Mouse (Mus musculus) lung, postnatal 14 days (tissue): ENCODE results near the gene Ttc7b.

Experiments
- DNase-seq: peaks from one replicate; pipeline ENCODE4 v3.0.0; 2021

The Ttc7b gene

DNA sequence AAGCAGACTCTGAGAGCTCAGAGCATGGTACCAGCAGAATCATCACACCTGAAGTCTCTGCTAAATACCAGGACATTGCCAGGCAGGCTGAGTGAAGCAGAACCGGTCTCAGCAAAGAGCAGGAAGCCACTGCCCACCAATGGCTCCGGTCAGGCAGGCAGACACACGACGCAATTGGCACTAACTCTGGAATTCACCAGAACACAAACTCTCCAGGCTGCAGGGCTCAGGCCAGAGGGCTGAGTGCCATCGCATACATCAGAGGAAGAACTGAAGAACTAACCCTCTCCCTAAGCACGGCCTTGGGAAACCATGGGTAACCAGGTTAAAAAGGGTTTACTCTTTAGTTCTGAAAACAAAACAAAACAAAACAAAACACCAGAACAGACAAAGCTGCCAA lies 73.5 kb downstream of the Ttc7b start:
- no peak for DNase-seq

DNA sequence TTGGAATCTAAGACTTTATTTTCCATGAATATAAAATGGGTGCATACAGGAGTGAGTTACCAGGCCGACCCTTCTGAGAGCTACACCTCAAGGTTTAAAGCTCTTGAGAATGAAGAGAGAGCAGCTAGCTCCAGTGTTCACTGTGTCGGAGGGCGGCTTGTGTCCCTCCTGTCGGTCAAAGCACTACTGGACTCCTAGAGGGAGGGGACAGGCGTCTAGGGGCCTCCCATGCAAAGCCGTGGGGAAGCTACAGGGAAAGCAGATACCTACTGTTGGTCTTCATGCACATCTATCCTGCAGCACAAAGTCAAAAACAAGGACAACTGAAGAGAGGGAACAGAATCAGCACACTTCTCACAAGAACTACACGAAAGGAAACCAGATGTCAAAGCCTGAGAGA lies 74.9 kb downstream of the Ttc7b start:
- DNase-seq: no peak

DNA sequence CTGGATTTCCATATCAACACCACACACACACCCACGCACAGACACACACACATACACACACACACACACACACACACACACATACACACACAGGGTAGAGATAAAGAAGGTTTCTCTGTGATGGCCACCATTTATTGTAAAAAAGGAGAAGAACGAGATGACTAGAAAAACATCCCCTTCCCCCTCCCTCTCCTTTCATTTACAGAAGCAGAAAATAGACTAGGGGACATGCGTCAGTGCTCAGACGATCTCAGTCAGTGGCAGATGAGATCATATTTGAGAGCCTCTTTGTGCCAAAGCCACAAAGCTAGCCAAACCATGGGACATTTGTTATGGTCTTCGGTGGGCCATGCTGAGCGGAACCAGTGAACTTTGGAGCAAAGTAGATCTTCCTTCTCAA lies 75.4 kb downstream of the Ttc7b start:
- DNase-seq: no peak

DNA sequence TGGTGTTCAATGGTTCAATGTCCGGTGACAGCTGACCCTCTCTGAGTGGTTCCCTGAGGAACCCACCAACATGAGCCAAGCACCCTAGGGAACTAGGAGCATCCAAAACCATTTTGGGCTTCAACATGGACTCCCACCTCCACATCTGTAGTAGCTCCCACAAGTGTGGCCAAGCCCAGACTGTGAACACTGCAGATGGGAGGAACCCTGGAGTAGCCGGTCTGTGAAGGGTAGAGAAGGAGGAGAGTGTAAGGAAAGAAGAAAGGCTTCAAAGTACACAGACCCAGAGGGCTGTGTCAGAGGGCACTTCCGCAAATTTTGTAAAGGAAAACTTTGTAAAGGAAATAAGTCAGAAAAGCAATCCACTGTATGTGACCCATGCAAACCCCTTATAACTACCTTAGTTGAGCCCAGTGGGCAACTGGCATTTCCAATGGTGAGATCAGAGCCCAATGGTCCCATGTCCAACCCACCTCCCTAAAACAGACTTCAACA lies 75.9 kb downstream of the Ttc7b start:
- DNase-seq: no peak

DNA sequence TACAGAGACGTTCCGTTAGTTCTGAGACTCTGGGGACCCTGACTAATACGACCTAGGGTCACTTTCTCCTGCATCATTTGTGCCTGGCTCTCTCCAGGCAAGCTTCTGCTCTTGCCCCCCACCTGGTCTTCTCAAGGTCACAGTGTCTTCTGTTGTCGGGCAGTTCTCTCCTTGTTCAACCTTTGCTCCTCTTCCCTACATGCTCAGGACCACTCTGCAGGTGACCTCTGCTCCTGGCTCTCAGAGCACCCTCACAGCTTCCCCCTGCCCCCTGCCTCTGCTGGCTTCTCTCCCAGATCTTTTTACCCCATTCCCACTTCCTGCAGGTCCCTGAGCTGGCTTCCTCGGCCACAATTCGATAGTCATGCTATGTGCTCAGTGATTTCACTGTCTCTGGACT lies 77.2 kb downstream of the Ttc7b start:
- no peak for DNase-seq

DNA sequence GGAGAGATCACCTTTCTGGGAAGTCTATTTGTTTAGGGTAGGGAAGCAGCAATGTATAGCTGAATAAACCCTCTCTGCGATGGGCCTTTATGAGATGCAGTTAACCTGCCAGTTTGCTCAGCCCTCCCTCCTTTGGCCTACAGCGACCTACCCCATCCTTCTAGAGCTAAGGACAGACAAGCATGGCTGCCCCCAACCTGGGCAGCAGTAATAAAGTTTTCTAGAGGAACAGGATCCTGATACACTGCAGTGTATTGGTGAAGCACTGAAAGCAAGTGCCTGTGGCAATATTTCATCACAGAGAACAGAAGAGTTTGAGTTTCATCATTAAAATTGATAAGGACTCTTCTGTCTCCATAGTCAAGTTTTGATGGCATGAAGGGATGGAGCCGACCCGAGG lies 79.0 kb downstream of the Ttc7b start:
- DNase-seq: no peak

DNA sequence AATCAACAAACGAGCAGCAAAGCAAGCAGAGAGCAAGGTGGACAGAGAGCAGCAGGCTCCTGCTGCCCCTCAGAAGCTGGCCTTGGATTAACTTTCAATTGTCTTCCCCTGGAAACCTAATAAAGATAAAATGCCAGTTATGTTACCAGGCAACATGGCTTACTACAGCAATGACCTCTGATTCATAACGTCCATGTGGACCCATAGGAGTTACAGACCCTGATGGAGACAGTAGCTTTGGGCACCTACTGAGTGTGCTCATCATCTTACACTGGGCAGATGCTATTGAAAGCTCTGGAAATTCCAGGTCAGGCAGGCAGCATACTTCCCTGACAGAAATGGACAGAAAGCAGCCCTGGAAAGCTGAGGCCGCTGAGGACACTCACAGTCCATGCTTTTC lies 80.7 kb downstream of the Ttc7b start:
- no peak for DNase-seq

DNA sequence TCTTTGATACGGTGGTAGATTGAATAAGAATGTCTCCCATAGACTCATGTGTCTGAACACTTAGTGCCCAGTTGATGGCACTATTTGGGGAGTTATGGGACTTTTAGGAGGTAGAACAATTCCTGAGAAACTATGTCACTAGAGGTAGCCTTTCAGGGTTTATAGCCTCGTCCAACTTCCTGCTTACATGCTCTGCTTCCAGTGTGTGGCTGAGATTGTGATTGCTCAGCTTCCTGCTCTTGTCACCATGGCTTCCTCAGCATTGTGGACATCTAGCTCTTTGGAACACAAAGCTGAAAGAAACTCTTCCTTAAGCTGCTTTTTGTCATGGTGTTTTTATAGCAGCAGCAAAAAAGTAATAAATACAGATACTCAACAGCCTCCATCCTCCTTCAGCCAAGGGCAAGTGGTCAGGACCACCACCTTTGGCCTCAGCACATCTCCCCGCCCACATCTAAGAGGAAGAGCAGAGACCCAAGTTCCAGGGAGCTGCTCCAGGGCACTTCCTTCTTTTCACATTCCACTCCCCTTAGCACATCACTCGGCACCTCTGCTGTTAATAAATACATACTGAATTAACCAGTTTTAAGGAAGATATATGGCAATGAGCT lies 81.4 kb downstream of the Ttc7b start:
- DNase-seq: no peak

DNA sequence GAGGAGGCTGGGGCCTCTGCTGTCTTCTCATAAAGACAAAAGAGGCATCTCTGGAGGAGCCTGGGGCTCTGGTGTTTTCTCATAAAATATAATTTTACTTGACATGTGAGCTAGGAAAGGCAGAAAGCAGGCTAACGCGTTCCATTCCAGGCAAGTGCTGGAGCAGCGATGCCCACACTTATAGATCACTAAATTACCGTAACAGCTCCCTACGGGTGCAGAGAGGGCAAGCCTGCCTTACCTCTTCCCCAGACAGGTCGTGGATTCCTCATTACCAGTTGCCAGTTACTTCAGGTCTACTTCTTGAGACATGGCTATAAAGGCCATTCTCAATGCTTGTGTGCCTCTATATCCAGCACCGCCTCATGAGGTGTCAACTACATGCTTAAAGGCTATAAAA lies 82.1 kb downstream of the Ttc7b start:
- no peak for DNase-seq

DNA sequence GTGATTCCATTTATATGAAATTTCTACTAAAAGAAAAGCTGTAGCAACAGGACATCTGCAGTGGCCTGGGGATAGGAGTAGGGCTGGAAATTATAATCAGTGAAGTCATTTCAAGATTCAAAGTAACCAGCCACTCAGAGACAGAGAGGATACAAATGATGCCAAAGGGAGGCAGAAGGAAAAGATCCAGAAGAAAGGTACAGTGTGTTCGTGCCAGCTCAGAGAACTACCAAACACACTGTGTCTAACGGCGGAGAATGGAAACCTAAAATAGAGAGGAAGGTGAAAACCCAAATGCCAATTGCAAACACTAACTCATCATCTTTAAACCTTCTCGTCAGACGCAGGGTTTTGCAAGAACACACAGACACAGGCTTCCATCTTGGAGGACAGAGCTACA lies 82.8 kb downstream of the Ttc7b start:
- no peak for DNase-seq

DNA sequence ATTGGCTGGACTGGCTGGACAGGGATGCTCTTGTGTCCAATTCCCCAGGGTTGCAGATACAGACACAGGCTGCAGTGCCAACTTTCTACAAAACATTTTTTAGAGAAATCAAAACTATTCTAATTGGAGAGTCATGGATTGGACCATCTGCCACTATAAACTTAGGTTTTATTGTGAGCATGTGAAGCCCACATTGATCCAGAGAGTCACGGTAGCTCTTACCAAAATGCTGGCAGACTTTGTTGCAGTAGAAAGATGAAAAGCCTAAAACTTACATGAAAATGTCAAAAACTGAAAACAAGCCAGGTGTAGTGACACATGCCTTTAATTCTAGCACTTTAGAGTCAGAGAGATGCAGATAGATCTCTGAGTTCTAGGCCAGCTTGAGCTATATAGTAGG lies 84.9 kb downstream of the Ttc7b start:
- DNase-seq: no peak

DNA sequence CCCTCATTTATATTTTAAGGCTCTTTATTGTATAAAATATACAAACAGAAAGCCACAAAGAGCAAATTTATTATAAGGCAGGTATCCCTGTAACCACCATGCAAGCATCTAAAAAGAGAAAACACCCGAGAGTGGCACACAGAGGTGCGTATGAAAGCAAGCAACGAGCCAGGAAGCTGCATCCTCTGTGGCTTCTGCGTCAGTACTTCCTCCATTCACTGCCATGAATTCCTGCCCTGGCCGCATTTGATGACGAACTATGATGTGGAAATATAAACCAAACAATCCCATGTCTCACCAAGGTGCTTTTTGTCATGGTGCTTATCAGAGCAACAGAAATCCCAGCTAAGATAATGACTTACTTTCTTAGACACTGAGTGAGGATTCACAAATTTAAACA lies 88.8 kb downstream of the Ttc7b start:
- DNase-seq: no peak

DNA sequence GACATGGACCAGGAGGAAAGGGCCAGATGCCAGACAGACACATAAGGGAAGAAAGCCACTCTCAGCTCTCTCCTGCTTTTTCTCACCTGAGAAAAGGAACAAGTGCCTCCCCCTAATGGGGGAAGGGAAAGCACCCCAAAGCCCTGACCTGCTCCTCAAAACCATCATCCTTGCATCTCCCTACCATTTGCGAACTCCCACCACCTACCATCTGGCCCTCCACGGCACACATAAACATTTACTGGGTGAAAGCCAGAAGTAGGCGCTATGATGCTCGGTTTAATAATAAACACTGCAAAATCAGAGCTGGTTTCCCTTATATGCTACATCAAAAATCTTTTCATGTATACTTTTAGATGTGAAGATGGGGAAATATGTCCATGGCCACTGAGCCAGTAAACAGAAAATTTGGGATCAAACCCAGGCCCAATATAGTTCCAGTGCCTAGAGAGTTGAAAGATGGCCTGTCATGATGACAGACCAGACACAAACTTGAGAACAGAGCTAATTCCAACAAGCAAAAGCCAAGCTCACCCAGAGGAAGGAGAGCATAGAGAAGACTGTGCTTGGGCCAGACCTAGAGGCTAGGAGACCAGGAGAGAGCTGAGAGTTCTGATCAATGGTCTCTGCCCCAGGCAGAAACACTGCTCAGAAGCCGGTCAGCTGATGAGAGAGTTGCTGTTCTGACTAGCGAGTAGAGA lies 91.1 kb downstream of the Ttc7b start:
- DNase-seq: no peak

DNA sequence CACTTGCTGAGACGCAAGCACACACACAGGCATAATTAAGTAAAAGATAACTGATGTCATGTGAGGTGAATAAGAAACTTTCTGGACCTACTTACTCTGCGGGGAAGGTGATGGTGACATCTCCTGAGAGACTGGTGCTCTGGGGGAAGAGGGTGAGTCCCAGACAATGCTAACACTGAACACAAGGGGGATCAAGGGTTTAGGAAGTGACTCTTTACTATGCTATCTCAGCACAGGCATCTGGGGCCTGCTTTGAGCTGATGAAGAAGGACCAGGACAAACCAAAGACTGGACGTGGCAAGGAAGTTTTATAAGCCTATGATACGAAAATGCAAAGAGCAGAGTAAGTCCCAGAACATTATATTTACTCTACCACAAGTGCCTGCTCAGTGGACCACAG lies 92.4 kb downstream of the Ttc7b start:
- no peak for DNase-seq

DNA sequence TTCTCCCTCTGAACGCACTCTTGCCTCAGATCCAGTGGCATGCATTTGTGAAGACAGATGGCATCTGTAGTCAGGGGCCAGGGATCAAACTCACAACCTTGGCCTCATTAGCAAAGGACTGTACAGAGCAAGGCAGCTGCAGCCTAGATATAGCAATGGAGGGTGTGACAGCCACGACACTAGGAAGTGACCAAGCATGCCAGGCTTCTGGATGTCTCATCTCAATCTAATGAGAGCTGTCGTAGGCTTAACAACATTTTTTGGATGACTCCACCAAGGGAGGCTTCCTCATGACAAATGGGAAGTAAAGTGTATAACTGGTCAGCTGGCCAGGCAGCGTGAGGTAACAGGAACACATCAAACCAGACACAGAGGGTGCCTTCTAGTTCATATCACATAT lies 94.4 kb downstream of the Ttc7b start:
- DNase-seq: no peak

DNA sequence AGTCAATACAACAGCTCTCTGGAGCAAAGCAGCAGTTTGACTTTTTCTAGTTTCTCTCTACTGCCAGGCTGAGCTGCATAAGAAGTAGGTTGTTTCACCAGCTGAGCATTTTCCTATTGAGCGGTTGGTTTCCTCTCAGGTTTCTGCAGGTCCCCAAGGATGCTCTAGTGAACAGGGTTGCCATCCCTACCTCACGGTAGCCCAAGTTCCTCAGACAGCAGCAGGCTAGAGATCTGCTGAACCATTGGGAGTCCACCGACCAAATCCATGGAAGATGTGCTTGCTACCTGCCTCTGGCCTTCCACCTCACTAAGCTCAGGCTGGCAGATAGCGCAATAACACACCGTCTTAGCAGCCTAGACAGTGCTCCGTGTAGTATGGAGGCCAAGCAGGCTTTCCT lies 95.6 kb downstream of the Ttc7b start:
- DNase-seq: no peak

DNA sequence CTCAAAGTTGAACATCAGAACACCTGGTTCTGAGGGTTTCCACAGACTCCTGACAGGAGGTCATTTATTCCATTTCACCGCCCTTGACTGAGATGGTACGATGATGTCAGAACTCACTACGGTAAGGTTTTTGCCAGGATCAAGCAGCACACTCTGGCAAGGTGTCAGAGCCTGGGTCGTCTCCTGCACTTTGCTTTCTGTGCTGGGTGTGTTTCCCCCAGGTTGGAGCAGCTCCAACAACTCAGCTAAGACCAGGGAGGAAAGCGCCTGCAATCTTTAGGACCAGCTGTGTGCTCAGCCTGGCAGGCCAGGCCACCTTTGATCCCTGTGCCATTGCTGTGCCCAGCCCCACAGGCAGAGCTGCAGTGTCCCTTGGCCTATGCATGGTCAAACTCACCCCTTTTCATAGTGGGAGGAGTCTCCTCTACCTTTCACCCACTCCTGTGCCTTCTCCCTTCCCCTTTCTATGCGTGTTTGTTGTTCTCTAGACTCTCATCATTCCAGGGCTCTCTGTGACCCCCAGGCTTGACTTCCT lies 98.3 kb downstream of the Ttc7b start:
- no peak for DNase-seq

DNA sequence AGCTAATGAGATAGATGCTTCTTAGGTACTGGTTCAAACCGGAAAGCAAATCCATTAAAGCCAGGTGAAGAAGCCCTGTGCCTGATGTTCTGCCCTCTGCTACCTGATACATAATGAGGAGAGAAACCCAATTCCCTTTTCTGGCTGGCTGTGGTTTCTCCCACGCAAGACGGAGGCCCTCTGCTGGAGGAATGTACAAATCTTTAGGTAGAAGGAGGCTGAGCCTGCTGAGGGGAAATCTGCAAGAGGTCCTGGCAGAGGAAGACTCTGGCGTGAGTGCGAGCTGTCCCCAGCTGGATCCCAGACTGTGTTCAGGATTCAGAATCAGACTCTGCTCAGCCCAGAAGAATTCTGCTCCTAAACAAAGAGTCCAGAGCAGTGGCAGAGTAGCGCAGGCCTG lies 99.1 kb downstream of the Ttc7b start:
- peak; percentile 63 for DNase-seq

DNA sequence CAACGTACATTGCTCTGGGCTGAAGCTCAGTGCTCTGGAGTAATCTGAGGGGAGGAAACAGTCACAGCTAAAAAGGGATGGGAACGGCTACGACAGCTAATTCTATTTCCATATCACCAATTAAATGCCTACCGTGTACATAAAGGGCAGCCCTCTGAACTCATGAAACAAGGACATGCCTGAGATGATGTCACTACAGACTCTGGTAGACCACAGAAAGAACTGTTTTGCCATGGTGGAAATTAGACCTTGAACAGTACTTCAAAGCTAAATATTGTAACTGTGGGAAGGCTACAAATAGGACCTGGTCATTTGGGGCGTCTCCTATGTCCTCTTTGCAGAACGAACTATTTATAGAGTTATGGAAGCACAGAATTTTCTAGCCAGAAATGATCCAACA lies 99.7 kb downstream of the Ttc7b start:
- DNase-seq: no peak

DNA sequence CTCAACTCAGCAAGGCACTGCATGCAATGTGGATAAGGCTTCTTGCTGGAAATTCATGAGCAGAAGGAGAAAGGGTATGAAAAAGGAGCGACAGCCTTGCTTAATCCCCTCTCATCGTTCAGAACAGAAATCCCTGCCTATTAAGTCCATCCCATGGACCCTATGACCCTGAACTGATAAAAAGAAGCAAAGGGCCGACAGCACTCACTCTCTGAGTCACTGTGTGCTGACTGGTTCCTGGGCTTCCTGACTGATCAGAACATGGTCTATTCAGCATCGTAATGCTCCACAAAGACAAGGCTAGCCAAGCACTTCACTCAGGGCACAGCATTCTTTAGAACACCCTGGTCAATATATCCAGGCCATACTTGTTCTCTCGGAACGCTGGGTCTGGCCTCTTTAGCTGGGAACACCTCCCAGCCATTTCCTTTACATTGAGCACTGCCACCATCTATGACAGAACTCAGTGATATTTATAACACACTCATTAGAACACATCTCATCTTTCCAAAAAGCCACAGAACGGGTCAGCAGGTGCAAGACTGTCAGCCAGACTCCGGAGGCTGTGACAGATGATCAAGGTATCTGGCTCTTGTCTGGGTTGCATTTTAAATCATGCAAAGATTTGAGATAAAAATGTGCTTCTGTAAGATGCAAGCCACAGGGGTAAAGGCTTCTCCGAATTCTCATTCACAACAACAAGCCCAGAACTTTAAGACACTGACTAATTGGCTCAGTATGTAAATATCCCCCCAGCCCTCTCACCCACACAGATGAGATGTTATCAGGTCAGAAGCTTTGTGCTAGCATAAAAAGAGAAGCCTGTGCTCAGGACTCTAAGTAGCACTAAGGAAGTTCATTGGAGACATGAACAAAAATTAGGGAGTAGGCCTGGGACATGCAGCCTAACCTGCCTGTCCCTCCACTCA lies 100.4 kb downstream of the Ttc7b start:
- no peak for DNase-seq

DNA sequence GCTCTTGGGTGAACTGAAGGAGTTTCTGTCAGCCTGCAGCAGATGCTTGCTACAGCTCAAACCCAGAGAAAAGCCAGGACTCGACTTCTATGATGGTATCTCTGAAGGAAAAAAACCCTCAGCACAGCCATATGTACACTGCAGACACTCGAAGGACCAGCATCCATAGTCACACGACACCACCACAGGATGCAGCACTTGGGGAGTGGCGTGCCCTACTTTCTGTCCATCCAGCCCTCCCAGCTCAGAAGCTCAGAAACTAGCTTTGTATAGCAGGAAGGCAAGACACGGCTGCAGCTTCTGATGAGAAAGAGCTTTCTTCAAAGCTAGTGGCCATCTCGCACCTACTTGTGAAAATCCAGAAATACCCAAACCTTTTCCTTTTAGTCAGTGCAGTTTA lies 104.8 kb downstream of the Ttc7b start:
- no peak for DNase-seq

DNA sequence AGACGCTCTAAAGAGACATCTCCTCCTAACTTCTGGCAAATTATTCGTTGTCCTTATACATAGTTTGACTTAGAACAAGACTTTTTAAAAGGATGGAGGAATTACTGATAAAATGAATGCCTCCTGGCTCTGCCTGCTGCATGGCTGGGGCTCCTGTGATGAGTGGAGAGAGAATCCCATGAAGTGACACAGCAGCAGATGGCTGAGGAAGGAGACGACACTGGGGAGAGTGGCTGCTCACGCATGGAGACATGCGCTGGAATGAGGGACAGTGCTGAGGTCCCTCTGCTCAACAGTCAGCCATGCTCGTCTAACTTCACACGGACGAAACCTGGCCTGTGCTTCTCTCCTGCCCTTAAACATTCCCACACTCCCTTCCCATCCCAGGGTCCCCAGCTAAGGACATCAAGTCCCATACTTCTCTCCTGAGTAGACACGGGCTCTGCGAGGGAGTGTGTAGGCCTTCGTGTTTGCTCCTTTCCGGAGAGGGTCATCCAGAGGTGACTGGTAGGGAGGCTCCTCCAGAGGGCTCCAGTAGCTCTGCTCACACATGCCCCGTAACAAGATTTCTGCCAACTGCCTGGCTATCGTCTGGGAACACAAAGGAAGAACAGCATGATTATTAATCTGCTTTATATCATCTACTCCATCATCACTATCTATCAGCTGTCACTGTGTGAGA lies 105.8 kb downstream of the Ttc7b start:
- DNase-seq: no peak

DNA sequence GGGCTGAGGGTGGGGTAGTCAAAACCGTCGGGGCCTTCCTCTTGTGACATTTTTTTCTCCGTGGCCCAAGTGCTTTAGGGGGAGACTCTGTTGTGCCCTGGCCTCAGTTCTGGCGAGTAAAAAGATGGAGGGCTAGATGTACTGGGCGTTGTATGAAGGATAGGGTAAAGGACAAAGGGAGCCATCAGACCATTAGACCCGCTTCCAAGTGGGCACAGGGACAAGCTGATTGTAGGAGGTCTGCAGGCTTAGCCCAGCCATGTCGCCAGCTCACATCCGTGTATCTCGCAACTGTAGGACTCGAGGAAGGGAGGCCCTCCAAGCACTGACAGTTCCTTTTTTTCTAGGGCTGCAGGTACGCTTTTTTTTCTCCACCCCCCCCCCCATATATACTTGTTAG lies 111.9 kb downstream of the Ttc7b start:
- DNase-seq: no peak
